Mouse (Mus musculus) brain, embryonic 14.5 days (tissue): ENCODE results near the gene Arhgef3.

Experiments used
- CTCF ChIP-seq: fragments of 200-500 bp; IDR thresholded peaks from 2 replicates; pipeline ENCODE4 v1.5.1; 2012; ENCODE audit warnings: inconsistent platforms, mild to moderate bottlenecking, moderate library complexity, borderline replicate concordance; ENCODE audit not compliant: insufficient read depth, insufficient read length; ENCODE audit errors: extremely low read depth
- POLR2A ChIP-seq: fragments of 200-500 bp; IDR thresholded peaks from 2 replicates; pipeline ENCODE4 v1.6.1; 2012; ENCODE audit warnings: mild to moderate bottlenecking, inconsistent platforms, borderline replicate concordance; ENCODE audit not compliant: poor library complexity, insufficient read depth, insufficient read length, severe bottlenecking; ENCODE audit errors: extremely low read depth

DNA sequence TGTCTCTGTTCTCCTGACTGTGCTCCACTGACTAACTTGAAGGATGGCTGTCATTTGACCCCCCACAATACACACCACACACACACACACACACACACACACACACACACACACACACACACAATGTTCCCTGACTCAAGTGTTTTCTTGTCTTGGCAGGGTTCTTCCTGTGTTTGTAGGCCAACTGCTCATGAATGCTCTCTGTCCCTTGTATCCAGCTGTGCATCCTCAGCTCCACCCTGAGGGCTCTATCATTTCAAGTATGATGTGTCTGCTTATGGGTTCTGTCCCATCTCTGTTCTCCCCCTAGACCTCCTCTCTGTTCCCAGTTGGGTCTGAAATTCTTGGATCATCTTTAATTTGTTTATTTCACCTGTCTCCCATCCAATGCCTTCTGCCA, 91.7 kb downstream of the Arhgef3 start:
- TF ChIP-seq CTCF (no peak), POLR2A (no peak)
